Mouse (Mus musculus) left cerebral cortex, postnatal 14 days (tissue): ENCODE data around the gene Ltn1. TPM values are rescaled to one million over a fixed set of nuclear protein-coding genes. Genes with fewer than 3 reads are reported as not detected.

Source experiments
- total RNA-seq, 2 experiments: library from RNA; stranded (reverse); gene quantifications; 2 replicates each; pipeline ENCODE4 v1.2.3; 2021

Gene Ltn1
- total RNA-seq, 2 experiments from 2014 or later = 47.6 to 48.1 TPM

Other genes starting within 250 kb of the Ltn1 start
- 10 to 100 TPM; 20.4 to 21.3 TPM for gene N6amt1, start 78.4 kb downstream of the Ltn1 start, total RNA-seq
- gene Rwdd2b, start 8.0 kb upstream of the Ltn1 start, total RNA-seq = 10 to 100 TPM; 10.1 to 10.4 TPM
- gene Usp16, start 22.1 kb upstream of the Ltn1 start, total RNA-seq = 10 to 100 TPM; 48.7 to 53.3 TPM
- gene Cct8, start 63.3 kb upstream of the Ltn1 start, total RNA-seq = 100 to 1,000 TPM; 170 to 171 TPM
- gene Map3k7cl, start 120.7 kb upstream of the Ltn1 start, total RNA-seq = under 1 TPM; 0.66 to 0.77 TPM